Mouse (Mus musculus): Measurements from ENCODE around the gene Pde4b.

Gene Pde4b

DNA sequence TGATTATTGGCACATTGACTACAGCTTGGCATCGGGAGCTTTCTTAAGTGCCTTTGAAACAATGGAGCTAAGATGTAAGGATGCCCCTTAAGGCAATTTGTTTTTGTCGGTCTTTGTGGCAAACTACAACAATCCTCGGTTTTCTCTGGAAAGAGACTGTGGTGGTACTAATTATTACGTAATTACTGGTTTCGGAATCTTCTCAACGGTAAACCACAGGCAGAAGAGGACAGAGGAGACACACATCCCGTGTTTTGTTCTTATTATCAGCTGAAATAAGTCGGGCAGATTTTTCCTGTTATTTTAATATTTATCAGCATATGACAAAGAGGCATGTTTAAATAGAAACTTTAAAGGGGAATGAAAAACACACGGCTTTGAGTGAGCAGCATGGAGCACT, 420.0 kb downstream of the Pde4b start:
- DNase-seq (ENCODE audit: low read depth, low spot score) = no peak

DNA sequence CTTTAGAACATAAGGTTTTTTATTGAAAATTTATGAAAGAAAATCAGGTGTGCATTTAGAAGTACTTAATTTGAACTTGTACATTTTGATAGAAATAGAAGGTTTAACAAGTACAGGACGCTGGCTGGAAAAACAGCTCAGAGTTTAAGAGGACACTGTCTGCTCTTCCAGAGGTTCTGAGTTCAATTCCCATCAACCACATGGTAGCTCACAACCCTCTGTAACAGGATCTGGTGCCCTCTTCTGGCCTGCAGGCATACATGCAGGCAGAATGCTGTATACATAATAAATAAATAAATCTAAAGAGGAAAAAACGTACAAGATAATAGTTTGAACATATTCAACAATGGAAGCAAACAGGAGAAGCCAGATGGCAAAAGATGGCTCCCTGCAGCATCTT, 420.4 kb downstream of the Pde4b start:
- no peak for DNase-seq (ENCODE audit: low read depth, low spot score)

DNA sequence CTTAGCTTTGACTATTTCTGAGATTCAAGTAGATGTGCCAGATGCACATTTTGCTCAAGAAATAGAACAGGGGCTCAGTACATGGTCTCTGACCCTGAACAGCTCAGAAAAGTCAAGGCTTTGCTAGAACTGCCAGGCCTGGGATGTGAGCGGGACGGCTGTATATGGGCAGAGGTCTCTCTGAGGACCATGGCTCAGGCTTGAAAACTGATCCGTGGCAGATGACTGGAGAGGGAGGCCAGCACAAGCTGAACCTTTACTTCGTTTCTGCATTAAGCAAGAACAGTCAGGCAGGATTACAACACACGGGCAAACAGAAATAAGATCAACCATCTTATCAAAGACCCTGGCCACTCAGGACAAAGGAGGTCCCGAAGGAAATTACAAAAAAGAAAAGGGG, 422.7 kb downstream of the Pde4b start:
- no peak for DNase-seq (ENCODE audit: low read depth, low spot score)

- DNase-seq (ENCODE audit: low read depth, low spot score) = no peak
These were observed 423.6 kb downstream of the Pde4b start for GRCm38 (mm10) chr4:102510939-102511391.

GRCm38 (mm10) chr4:102511511-102511910, 424.2 kb downstream of the Pde4b start:
- DNase-seq (ENCODE audit: low read depth, low spot score) = no peak

GRCm38 (mm10) chr4:102512940-102513339, 425.6 kb downstream of the Pde4b start:
- no peak for DNase-seq (ENCODE audit: low read depth, low spot score)

- DNase-seq (ENCODE audit: low read depth, low spot score) = no peak
These were observed 426.2 kb downstream of the Pde4b start for GRCm38 (mm10) chr4:102513514-102513913.

DNA sequence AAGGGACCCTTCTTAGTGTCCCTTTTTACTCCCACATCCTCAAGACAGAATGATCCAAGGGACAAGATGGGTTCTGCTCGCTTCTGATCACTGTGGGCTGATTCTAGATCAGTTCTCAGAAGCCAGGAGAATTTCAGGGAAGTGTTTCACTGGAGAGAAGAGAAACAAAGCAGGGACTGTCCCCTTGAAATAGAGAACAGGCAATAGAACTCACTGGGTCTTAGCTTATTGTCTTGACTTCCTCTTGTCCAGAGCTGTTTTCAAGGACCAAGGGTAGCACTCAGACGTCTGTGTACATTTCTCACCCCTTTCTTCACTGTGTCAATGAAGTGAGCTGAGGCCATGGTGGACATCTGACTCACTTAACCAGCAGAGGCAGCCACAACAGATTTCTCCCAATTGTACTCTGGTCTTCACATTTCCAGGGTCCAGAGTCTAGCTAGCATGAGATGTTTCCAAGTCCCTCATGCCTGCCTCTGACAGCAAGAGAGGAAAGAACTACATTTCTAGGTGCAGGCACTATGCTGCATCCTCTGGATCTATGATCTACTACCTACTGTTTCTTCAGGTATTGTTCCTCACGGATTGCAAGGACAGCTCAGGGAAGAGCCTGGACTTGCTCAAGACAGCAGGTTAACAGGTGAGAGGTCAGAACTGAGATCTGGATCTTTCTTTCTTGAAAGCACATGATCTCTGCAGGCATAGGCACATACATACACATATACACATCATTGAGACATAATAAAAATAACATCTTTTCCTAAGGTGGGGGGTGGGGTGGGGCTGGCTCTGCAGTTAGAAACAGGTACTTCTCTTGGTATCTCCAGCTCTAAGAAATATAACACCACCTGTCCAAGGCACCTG, 427.9 kb downstream of the Pde4b start:
- DNase-seq (ENCODE audit: low read depth, low spot score) = no peak

DNA sequence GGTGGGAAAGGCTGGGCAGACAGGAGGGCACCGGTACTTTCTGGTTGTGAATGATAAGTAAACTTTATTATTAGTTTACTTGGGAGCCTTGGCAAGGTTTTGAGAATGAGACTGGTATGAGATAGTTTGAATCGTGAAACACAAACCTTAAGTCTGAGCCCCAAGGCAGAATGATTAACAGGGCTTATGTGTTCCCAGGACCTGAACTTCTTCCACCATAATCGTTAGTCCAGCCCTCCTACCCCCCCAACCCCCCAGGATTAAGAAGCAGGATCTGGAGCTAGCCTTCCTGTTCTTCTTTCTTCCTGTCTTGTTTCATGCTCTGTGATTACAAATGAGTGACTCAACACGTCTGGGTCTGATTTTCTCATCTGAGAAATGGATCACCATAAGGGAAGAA, 429.1 kb downstream of the Pde4b start:
- no peak for DNase-seq (ENCODE audit: low read depth, low spot score)

DNA sequence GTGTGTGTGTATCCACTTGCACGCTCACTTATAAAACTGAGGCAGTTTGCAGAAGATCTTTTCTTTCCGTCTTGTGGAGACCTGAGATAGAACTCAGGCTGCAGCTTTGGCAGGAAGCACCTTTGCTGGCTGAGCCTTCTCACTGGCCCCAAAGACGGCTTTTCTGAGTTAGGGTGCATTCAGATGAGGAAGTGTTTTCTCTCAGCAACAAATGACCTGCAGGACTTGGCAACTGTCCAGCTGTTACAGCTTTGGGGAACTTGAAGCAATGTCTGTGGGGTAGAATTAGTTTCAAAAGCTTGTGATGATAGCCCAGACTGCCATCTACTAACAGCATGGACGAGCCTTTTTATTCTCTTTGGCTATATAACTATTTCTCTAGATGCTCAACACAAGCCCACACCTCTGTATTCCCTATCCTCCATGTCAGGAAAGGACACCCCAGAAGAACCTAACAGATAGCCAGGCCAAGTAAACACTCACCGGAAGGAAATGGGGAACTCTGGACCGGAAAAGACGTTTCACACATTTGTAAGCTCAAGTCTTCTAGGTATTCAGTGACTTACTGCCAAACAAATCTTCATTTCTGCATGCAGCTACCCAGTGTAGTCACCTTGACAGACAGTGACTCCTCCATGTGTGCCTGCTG, 429.8 kb downstream of the Pde4b start:
- DNase-seq (ENCODE audit: low read depth, low spot score) = no peak

DNA sequence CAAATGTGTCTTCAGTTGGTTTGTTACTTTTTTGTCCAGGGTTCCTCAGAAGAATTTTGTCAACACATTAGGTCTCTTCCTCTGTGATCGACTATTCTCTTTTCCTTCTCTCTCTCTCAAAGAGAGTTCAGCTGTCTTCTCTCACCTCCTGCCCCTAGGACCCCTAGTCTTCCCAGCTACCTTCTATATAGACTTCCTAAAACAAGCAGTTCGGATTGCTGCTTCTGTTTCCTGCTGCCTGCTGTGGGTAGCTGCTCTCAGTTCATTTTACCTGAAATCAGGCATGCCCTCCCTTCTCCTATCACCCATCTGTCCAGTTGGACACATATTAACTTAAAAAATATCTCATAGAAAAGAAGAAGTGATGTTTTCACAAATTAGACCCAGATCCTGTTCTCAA, 430.3 kb downstream of the Pde4b start:
- no peak for DNase-seq (ENCODE audit: low read depth, low spot score)

GRCm38 (mm10) chr4:102518341-102518740, 431.0 kb downstream of the Pde4b start:
- DNase-seq (ENCODE audit: low read depth, low spot score) = no peak

DNA sequence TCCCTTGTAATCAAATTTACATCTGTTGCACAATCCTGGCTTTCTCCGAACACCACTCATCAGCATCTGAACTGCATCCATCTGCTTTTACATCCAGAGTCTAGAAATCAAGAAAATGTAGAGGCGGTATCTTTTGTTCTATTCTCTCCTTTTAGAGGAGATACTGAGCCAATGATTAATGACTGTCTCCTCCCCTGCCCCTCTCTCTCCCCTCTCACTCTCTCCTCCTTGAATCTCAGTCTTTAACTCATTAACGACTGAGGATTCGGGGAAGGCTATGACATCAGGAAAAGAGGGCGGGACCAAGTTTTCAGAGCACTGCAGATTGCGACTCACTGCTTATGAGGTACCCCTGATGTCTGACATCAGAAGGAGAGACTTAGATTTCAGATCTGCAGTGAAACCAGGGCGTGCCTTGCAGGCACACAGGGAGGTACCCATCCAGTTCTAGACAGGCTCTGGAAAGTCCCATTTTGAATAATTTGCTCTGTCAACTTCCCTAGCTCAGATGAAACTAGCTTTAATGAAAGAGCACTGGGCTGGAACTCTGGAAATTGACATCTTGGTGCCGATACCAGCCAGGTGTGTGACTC, 433.4 kb downstream of the Pde4b start:
- DNase-seq (ENCODE audit: low read depth, low spot score) = no peak

GRCm38 (mm10) chr4:102521434-102521833, 434.1 kb downstream of the Pde4b start:
- no peak for DNase-seq (ENCODE audit: low read depth, low spot score)

GRCm38 (mm10) chr4:102527361-102527760, 440.0 kb downstream of the Pde4b start:
- DNase-seq (ENCODE audit: low read depth, low spot score) = no peak

- no peak for DNase-seq (ENCODE audit: low read depth, low spot score)
These were observed 443.5 kb downstream of the Pde4b start for GRCm38 (mm10) chr4:102530797-102531196.

GRCm38 (mm10) chr4:102531729-102532128, 444.4 kb downstream of the Pde4b start:
- DNase-seq (ENCODE audit: low read depth, low spot score) = no peak

DNA sequence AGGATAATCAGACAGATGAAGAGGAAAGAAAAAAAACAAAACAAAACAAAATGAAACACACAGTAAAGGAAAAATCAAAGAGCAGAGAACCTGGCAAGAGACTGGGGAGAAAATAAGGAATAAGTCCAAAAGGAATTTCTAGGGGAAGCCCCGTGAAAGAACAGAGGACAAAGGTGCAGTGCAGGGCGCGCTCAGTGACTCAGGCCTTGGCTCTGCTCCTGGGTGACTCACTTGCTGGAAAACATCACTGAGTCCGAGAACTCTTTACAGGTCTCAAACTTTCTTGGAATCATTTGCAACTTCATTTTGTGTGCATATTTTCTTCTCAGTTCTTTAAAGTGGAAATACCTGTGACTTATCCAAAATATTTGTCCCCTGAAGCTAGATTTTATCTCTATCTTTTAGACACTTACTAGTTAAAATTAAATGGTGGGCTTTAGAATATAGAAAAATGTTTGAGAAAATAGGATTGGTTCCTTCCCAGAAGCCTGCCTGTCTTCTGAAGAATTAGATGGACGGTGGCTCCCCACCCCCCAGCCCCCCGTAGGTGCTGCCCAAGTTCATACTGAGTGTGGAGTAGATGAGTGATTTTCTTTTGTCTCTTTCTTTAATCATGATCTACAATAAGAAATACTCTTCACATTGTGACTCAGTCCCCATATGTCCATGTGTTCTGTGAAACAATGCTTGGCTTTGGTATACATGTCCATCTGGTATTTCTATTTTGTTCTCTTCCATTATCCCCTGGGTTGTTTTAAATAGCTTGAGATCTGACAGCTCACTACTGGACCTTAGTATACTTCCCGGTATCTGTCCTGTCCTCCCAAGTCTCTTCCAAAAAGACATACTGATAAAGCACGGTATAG, 446.1 kb downstream of the Pde4b start:
- DNase-seq (ENCODE audit: low read depth, low spot score) = no peak

- no peak for DNase-seq (ENCODE audit: low read depth, low spot score)
These were observed 446.8 kb downstream of the Pde4b start for GRCm38 (mm10) chr4:102534049-102534730.

DNA sequence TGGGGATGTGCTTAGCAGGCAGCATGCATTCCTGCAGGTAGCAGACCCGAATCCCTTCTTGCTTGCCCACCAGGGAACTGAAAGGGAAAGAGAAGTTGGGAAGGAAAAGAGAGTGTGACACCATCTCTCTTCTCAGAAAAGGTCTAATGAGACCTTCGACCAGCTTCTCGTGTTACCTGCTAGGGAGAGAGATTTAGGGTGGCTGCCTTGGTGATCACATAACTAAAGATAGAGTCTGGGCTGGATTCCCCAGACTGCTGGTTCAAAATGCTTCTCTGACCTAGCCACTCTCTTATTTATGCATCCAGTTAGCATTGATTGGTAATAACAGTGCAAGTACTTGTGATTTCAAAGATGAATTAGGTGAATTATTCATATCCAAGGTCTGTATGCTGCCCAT, 448.5 kb downstream of the Pde4b start:
- no peak for DNase-seq (ENCODE audit: low read depth, low spot score)

GRCm38 (mm10) chr4:102538266-102538665, 450.9 kb downstream of the Pde4b start:
- DNase-seq (ENCODE audit: low read depth, low spot score) = no peak

All from forelimb bud, embryonic 11.5 days (tissue).